Mouse (Mus musculus): ENCODE data around the gene Rcn1.

Rcn1 gene

GRCm38 (mm10) chr2:105394375-105394774, 4.7 kb downstream of the Rcn1 start:
- DNase-seq (ENCODE audit: low spot score) = no peak

- DNase-seq (ENCODE audit: low spot score) = no peak
Observed at GRCm38 (mm10) chr2:105392514-105392913, 6.6 kb downstream of the Rcn1 start.

- DNase-seq (ENCODE audit: low spot score) = no peak
Observed at GRCm38 (mm10) chr2:105391414-105391784, 7.7 kb downstream of the Rcn1 start.

- no peak for DNase-seq (ENCODE audit: low spot score)
Observed at GRCm38 (mm10) chr2:105390653-105391413, 8.3 kb downstream of the Rcn1 start.

- no peak for DNase-seq (ENCODE audit: low spot score)
Observed at GRCm38 (mm10) chr2:105389007-105389890, 9.9 kb downstream of the Rcn1 start.

- DNase-seq (ENCODE audit: low spot score) = no peak
Observed at GRCm38 (mm10) chr2:105386418-105386817, 12.7 kb downstream of the Rcn1 start.

GRCm38 (mm10) chr2:105384998-105385397, 14.1 kb downstream of the Rcn1 start:
- DNase-seq (ENCODE audit: low spot score) = no peak

GRCm38 (mm10) chr2:105383063-105383462, 16.1 kb downstream of the Rcn1 start:
- DNase-seq (ENCODE audit: low spot score) = no peak

- no peak for DNase-seq (ENCODE audit: low spot score)
Observed at GRCm38 (mm10) chr2:105380757-105381319, 18.3 kb downstream of the Rcn1 start.

GRCm38 (mm10) chr2:105379682-105380081, 19.4 kb downstream of the Rcn1 start:
- no peak for DNase-seq (ENCODE audit: low spot score)

- DNase-seq (ENCODE audit: low spot score) = no peak
Observed at GRCm38 (mm10) chr2:105375705-105376104, 23.4 kb downstream of the Rcn1 start.

GRCm38 (mm10) chr2:105375261-105375660, 23.9 kb downstream of the Rcn1 start:
- no peak for DNase-seq (ENCODE audit: low spot score)

GRCm38 (mm10) chr2:105373658-105374057, 25.5 kb downstream of the Rcn1 start:
- no peak for DNase-seq (ENCODE audit: low spot score)

GRCm38 (mm10) chr2:105372727-105373126, 26.4 kb downstream of the Rcn1 start:
- DNase-seq (ENCODE audit: low spot score) = no peak

- DNase-seq (ENCODE audit: low spot score) = no peak
Observed at GRCm38 (mm10) chr2:105372156-105372555, 27.0 kb downstream of the Rcn1 start.

- DNase-seq (ENCODE audit: low spot score) = no peak
Observed at GRCm38 (mm10) chr2:105370698-105371097, 28.4 kb downstream of the Rcn1 start.

- no peak for DNase-seq (ENCODE audit: low spot score)
Observed at GRCm38 (mm10) chr2:105370240-105370639, 28.9 kb downstream of the Rcn1 start.

- DNase-seq (ENCODE audit: low spot score) = no peak
Observed at GRCm38 (mm10) chr2:105367623-105368022, 31.5 kb downstream of the Rcn1 start.

GRCm38 (mm10) chr2:105358040-105358439, 41.1 kb downstream of the Rcn1 start:
- DNase-seq (ENCODE audit: low spot score) = no peak

GRCm38 (mm10) chr2:105356791-105357190, 42.3 kb downstream of the Rcn1 start:
- no peak for DNase-seq (ENCODE audit: low spot score)

GRCm38 (mm10) chr2:105348886-105349285, 50.2 kb downstream of the Rcn1 start:
- no peak for DNase-seq (ENCODE audit: low spot score)

- peak; percentile 21 for DNase-seq (ENCODE audit: low spot score)
Observed at GRCm38 (mm10) chr2:105339993-105340392, 59.1 kb downstream of the Rcn1 start.
